Mouse (Mus musculus) spleen, postnatal 10 days (tissue): Measurements from ENCODE around the gene H2-M10.4.
A peak's percentile ranks its signal among the peaks of the same experiment; 100 is the strongest.
"Not testable (repeated sequence)": the region's sequence is repeated elsewhere in the genome, so short reads cannot be mapped to it uniquely, and the experiment has no call there.

ENCODE experiments used
- DNase-seq, 2 experiments: peaks; one replicate each; pipeline ENCODE4 v3.0.0; 2021 to 2022; ENCODE audit warnings: low spot score in 2 of 2

Gene H2-M10.4

DNA sequence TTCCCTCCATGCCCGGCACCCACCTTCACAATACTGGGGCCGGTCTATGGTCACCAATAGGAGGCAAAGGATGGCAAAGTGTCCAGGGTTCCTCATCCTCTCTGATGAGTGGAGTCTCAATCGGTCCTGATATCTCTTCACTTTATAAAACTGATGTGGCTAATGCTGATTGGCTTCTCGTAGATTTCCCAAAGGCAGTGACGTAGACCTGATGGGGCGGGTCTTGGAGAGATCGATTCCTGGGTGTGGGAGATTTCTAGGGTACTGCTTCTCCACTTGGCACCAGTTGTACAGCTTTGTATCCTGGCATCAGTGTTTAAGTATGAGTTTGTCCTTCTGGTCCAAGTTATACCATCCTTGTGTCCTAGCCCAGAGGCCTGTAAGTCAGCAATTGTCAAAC lies at the start of gene H2-M10.4:
TSS of gene H2-M10.4 (minus strand) at position 101 of the 400 bp plus-strand sequence.
- no peak for DNase-seq

DNA sequence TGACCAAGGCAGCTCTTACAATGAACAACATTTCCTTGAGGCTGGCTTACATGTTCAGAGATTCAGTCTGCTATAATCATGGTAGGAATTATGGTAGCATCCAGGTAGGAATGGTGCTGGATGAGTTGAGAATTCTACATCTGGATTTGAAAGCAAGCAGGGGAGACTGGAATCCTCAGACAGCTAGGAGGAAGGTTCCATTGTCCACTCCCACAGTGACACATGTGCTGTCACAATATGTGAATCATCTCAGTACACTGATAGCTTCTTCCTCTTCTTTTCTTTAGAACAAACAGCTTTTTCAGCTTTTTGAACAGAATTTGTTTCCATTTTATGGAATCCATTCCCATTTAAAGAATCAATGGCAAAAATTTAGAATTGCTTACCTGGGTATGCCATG lies 41.8 kb upstream of the H2-M10.4 start:
- DNase-seq, result no peak

DNA sequence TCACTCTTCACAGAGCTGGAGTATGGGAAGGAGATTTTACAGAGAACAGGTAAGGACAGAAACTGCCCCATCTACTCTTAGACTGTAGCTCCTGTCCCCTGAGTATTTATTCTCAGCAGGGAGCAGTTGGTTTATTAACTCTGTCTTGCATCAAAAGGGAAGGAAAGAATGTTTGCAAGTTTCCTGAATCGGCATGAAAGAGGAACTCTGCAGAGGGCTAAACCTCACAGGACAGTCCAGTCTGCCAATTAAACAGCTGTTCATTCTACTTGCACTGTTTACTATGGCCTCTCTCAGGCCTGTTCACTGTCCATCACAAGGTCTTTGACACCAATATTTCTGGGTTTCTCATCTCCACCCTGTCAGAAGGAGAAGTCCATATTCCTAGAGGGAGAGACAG lies 38.3 kb upstream of the H2-M10.4 start:
- no peak for DNase-seq

DNA sequence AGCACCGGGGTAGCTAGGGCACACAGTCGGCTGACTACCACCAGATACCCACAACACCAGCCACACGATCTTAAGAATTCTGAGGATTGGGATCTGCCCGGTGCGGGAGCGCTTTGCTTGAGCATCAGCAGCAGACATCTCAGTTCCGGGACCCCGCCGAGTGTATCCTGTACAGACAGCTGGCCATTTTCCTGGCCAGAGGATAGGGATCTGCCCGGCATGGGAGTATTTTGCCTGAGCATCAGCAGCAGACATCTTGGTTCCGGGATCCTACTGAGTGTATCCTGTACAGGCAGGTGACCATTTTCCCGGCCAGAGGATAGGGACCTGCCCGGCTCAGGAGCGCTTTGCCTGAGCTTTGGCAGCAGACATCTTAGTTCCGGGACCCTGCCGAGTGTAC lies 26.0 kb upstream of the H2-M10.4 start:
- not testable (repeated sequence) for DNase-seq

DNA sequence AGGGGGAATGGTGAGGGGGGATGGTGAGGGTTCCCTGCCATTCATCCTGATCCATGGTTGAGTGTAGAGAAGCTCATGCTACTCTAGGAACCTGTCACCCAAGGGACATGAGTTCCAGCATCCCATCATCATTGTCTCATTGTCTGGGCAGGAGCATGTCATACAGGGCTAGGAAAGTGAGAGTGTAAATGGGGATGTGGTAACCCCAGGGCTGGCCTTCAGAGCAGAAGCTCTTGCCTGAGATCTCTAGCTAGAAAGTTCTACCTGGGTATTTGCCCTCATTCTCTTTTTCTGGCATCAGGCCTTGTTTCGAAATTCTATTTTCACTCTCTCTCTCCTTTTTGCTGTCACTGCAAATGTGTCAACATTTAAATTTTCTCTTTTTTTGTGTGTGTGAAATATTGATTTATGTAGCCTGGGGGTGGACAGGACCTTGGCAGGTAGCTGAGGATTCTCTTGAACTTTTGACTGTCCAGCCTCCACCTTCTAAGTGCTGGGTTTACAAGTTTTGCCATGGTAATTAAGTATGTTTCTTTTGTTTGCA lies 24.6 kb upstream of the H2-M10.4 start:
- DNase-seq, result no peak

DNA sequence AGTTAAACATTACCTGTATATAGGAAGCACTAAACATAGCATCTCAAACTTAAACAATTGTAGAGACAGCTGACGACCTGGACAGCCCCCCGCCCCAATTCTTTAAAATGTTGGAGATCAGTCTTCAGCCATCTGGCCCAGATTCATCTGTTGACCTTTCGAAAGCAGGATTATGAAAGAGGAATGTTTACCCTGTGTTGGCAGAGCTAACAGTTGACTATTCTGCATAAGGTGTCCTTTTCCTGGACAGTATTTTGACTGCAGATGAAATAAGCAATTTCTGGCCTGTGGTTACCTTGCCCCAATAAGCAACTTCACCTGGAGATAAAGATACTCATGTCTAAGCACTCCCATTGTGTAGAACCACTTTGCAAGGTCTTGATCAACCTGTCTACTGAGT lies 21.7 kb upstream of the H2-M10.4 start:
- no peak for DNase-seq

DNA sequence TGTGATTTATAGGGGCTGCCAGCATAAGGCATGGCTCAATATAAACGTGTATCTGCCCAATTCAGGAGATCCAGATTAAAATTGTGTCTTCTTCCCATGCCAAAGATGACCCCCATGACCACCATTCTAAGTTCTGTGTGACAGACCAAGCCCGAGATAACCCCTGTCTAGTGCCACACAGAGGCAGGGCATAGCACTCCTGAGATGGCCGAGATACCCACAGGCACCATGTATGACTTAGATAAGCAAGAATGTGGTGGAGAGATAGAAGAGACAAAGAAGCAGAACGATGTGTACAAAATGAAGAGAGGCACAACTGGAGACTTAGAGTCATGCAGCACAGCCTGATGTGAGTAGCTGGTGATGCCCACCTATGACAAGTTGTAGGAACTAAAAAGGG lies 5.9 kb downstream of the H2-M10.4 start:
- no peak for DNase-seq

DNA sequence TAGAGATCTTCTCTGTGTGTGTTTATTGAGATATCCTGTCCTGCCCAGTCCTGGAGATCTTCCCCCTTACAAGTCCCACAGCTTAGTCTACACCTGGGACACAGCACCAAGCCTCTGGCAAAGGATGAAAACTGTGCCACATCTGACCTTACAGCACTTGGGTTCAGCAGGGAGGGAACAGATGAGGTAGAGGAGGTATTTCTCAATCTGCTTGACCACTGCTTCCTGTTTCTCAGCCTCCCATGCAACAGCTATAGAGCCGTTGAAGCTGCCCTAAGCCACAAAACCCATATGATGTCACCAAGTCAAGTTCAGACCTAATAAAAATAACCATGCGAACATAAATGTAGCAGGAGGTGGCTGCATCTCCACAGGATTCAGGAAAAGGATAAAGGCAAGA lies 30.7 kb downstream of the H2-M10.4 start:
- no peak for DNase-seq

DNA sequence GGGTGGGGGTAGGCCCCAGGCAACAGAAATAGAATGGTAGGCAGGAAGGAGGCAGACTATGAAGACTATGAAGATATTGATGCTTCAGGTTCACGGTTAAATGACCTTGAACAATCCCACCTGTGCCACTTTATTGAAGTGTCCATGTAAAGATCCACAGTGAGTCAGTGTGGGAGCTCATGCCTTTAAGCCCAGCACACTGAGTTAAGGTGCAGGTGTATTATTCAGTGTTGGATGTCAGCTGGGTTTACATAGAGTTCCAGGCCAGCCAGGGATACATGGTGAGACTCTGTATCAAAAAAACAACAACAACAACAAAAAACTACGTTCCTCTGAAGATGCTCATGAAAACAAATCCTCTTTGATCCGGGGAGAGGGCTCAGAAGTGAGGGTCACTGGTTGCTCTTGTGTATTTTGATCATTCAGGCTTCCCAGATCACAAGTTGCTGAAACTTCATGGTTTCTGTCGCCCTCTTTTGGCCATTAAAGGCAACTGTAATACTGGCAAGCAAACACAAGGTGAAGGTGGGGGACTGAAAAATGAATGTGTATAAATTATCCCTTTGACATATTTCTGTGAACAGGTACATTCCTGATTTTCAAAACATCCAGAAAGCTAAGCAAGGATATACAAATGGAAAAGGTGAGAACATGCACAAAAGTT lies 43.9 kb downstream of the H2-M10.4 start:
- DNase-seq, result peak in 1 of 2 experiments; percentile 20

DNA sequence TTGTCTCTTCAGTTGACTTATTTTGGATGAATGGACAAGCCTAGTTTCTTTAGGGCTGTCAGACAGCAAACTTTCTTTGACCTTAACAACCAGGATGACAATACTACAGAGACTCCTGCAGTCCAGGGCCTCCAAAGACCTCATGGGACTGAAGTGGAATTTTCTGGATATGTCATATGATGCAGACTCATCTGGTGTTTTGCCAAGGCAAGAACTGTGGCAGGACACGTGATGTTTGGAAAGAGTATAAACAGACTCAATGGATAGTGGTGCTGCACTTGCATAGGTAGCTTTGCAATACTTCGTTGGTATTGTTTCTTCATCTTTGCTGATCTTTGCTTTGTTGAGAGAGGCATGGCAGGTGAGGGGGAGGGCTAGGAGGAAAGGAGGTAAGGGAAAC lies 44.7 kb downstream of the H2-M10.4 start:
- no peak for DNase-seq

DNA sequence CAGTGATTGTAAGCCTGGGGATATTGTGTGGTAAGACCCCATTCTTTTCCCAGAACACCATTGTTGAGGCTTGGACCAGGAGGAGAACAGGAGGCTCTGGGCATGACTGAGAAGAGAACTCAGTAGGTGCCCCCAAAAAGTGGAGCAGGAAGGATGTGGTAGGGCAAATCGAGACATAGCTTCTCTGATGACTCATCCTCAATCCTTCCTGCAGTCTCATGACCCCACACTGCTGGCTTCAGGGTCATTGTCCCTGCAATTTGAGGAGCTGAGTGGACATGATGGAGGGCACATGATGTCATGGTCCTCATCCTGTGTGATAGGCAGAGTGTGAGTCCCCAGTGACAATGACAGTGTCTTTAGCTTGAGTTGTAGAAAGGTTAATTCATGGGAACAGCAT lies 46.7 kb downstream of the H2-M10.4 start:
- DNase-seq, result no peak

DNA sequence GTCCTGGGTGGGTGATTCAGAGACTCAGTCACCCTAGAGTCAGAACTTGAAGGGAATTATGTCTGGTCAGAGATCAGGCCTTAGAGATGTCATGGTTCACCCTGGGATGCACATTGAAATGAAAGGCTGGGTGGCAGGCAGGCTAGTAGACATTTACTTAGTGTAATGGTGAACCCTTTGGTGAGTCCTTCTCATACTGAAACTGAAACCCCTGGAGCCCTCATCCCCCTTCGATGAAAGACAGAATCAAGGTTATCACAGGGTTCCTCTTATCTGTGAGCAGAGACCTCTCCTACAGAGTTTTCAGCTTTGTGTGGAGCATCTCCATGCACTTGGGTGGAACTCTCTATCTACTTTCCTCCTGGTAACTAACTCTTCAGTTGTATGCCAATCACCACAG lies 47.8 kb downstream of the H2-M10.4 start:
- DNase-seq, result no peak
